Comparison of ENCODE assay signal across 8 mouse cellular contexts in genomic region chr8:125669159-125669699, GRCm38 (mm10). TPM values are rescaled to one million over a fixed set of nuclear protein-coding genes. Genes with fewer than 3 reads are reported as not detected.
DNase-seq lines count a peak whose midpoint lies in the region; ATAC-seq and TF ChIP-seq lines count a peak whose summit lies in the region.

No protein-coding gene starts in this region.

- H3K36me3 ChIP-seq in liver, adult 2 months (ENCODE audit: control insufficient read depth, insufficient read depth, low read length): no peaks in the 10 kb centered on the region
- H3K36me3 ChIP-seq in forebrain, embryonic 14.5 days (ENCODE audit: control insufficient read depth, insufficient read depth, low read length): no peaks in the 10 kb centered on the region
- H3K36me3 ChIP-seq in limb, embryonic 11.5 days (ENCODE audit: control insufficient read depth, insufficient read depth, low read length): peaks cover 2% of the 10 kb centered on the region; the same call in 1 of the 2 replicates
- no peaks in the 10 kb centered on the region for H3K36me3 ChIP-seq in neural tube, embryonic 14.5 days (ENCODE audit: control insufficient read depth, insufficient read depth, low read length)

- no peak overlapping the region for H3K27ac ChIP-seq in liver, adult 2 months (replicated peaks; ENCODE audit: insufficient read depth, low read depth, low read length)
- H3K27ac ChIP-seq in forebrain, embryonic 14.5 days (ENCODE audit: low read depth, low read length): no peak overlapping the region
- no peak overlapping the region for H3K27ac ChIP-seq in limb, embryonic 11.5 days (replicated peaks; ENCODE audit: low read depth, low read length)
- peak overlapping the region; percentile 4; the same call in 1 of the 2 replicates for H3K27ac ChIP-seq in neural tube, embryonic 14.5 days (ENCODE audit: low read depth, low read length)

- DNase-seq in liver, adult 2 months (ENCODE audit: extremely low read depth, low read depth, low spot score): no peak
- no peak for DNase-seq in liver
- no peak for DNase-seq in forebrain, embryonic 14.5 days (ENCODE audit: low spot score)
- DNase-seq in limb, embryonic 11.5 days (ENCODE audit: low spot score): no peak
- no peak for DNase-seq in layer of hippocampus, postnatal 36 days
- no peak for DNase-seq in thymus, adult 18-20 months
- DNase-seq in cerebellum, adult 9-11 months: no peak

- 82% methylated on average over 14 of the region's 14 CpGs for WGBS in liver, adult 2 months
- 74% methylated on average over 14 of the region's 14 CpGs for WGBS in forebrain, embryonic 14.5 days
- 79% methylated on average over 14 of the region's 14 CpGs for WGBS in limb, embryonic 11.5 days
- 81% methylated on average over 14 of the region's 14 CpGs for WGBS in neural tube, embryonic 14.5 days

- peak; percentile 25 for ATAC-seq in forebrain, embryonic 14.5 days
- no peak; the same call in 1 of the 2 replicates for ATAC-seq in limb, embryonic 11.5 days (ENCODE audit: insufficient number of reproducible peaks, low FRiP score, low TSS enrichment, low read depth)
- ATAC-seq in neural tube, embryonic 14.5 days (ENCODE audit: low read depth): peak; percentile 33; the same call in 1 of the 2 replicates

- no peak for TF ChIP-seq POLR2A in liver, adult 2 months (IDR thresholded peaks at IDR 0.05; ENCODE audit: extremely low read depth, insufficient read depth, low read length)

- H3K79me2 ChIP-seq in liver, adult 2 months (ENCODE audit: control insufficient read depth, insufficient read depth, low read length): no peaks in the 10 kb centered on the region

- no peak overlapping the region for H3K9ac ChIP-seq in liver, adult 2 months (ENCODE audit: low read depth, low read length)
- no peak overlapping the region for H3K9ac ChIP-seq in forebrain, embryonic 14.5 days (ENCODE audit: low read length)
- H3K9ac ChIP-seq in limb, embryonic 11.5 days (ENCODE audit: low read length): no peak overlapping the region
- H3K9ac ChIP-seq in neural tube, embryonic 14.5 days (replicated peaks; ENCODE audit: low read depth, low read length): no peak overlapping the region

- peak overlapping the region; percentile 87 for H3K4me2 ChIP-seq in forebrain, embryonic 14.5 days (ENCODE audit: low read length)
- H3K4me2 ChIP-seq in limb, embryonic 11.5 days (ENCODE audit: low read depth, severe bottlenecking): peak overlapping the region; percentile 81
- peak overlapping the region; percentile 96 for H3K4me2 ChIP-seq in neural tube, embryonic 14.5 days (ENCODE audit: low read depth, low read length)

- H3K9me3 ChIP-seq in forebrain, embryonic 14.5 days (replicated peaks; ENCODE audit: control insufficient read depth, low read length): peaks cover 21% of the 10 kb centered on the region
- peaks cover 18% of the 10 kb centered on the region; the same call in 1 of the 2 replicates for H3K9me3 ChIP-seq in limb, embryonic 11.5 days (ENCODE audit: control insufficient read depth, low read length)
- peaks cover 6% of the 10 kb centered on the region; the same call in 1 of the 2 replicates for H3K9me3 ChIP-seq in neural tube, embryonic 14.5 days (ENCODE audit: control insufficient read depth, low read length)

- H3K27me3 ChIP-seq in liver, adult 2 months (ENCODE audit: control insufficient read depth, insufficient read depth, low read length): peaks cover 2% of the 10 kb centered on the region; the same call in 1 of the 2 replicates
- no peaks in the 10 kb centered on the region for H3K27me3 ChIP-seq in forebrain, embryonic 14.5 days (replicated peaks; ENCODE audit: control insufficient read depth, insufficient read depth, low read length)
- no peaks in the 10 kb centered on the region for H3K27me3 ChIP-seq in limb, embryonic 11.5 days (ENCODE audit: control insufficient read depth, insufficient read depth, low read length)
- H3K27me3 ChIP-seq in neural tube, embryonic 14.5 days (ENCODE audit: control insufficient read depth, insufficient read depth, low read length): no peaks in the 10 kb centered on the region

- TF ChIP-seq CTCF in liver, adult 2 months (IDR thresholded peaks at IDR 0.05; ENCODE audit: low read depth, low read length): no peak

- H3K4me1 ChIP-seq in liver, adult 2 months (ENCODE audit: control insufficient read depth, insufficient read depth, low read length): no peaks in the 10 kb centered on the region
- peaks cover 3% of the 10 kb centered on the region; the same call in 1 of the 2 replicates for H3K4me1 ChIP-seq in forebrain, embryonic 14.5 days (ENCODE audit: control insufficient read depth, insufficient read depth, low read length)
- H3K4me1 ChIP-seq in limb, embryonic 11.5 days (ENCODE audit: control insufficient read depth, insufficient read depth, low read length): no peaks in the 10 kb centered on the region; the same call in 1 of the 2 replicates
- peaks cover 4% of the 10 kb centered on the region for H3K4me1 ChIP-seq in neural tube, embryonic 14.5 days (ENCODE audit: control insufficient read depth, insufficient read depth, low read length)

- 0 out of 2 replicates have a peak overlapping the region, but pooled peaks have one; percentile 69 for H3K4me3 ChIP-seq in liver, adult 2 months (ENCODE audit: insufficient read depth, low read depth, low read length)
- peak overlapping the region; percentile 59; the same call in 1 of the 2 replicates for H3K4me3 ChIP-seq in forebrain, embryonic 14.5 days (ENCODE audit: low read depth, low read length)
- H3K4me3 ChIP-seq in limb, embryonic 11.5 days (ENCODE audit: low read depth, low read length): no peak overlapping the region
- H3K4me3 ChIP-seq in neural tube, embryonic 14.5 days (ENCODE audit: low read depth, low read length): peak overlapping the region; percentile 57; the same call in 1 of the 2 replicates

RNA-seq across cellular contexts. Expression of gene Map10, which starts 0.4 kb away (rescaled TPM):
- 0.40 and 0.55 TPM in 2 replicates for total RNA-seq in liver, adult 2 months (2014; rRNA removed)
- polyA plus RNA-seq in liver, adult 2 months (2012; rRNA removed): 0.09 and 0.14 TPM in 2 replicates
- polyA plus RNA-seq in forebrain, embryonic 14.5 days (2014; fragmentation: Nextera tagmentation; extraction: Ambion mirVana): 9.3 and 11.6 TPM in 2 replicates
- polyA plus RNA-seq in limb, embryonic 11.5 days (2014; fragmentation: Nextera tagmentation; extraction: Ambion mirVana): 7.0 and 7.6 TPM in 2 replicates
- polyA plus RNA-seq in neural tube, embryonic 14.5 days (2014; fragmentation: Nextera tagmentation; extraction: Ambion mirVana): 8.1 and 9.5 TPM in 2 replicates
- total RNA-seq in layer of hippocampus, postnatal 36 days (2021): 1 to 10 TPM; 6.0 to 6.8 TPM
